8 mouse cellular contexts compared by ENCODE assay signal in genomic region chr5:93095301-93095700, GRCm38 (mm10). TPM values are rescaled to one million over a fixed set of nuclear protein-coding genes. Genes with fewer than 3 reads are reported as not detected.
DNase-seq lines count a peak whose midpoint lies in the region; ATAC-seq and TF ChIP-seq lines count a peak whose summit lies in the region.

No protein-coding gene starts in this region.

- H3K9ac ChIP-seq in kidney, embryonic 14.5 days (ENCODE audit: low read depth, low read length) = no peak overlapping the region; the same call in 1 of the 2 replicates
- no peak overlapping the region for H3K9ac ChIP-seq in intestine, embryonic 15.5 days

- TF ChIP-seq CTCF in embryonic fibroblast, embryonic 13.5 days (IDR thresholded peaks at IDR 0.05; ENCODE audit: borderline replicate concordance, insufficient read depth, low read length) = no peak

- H3K4me2 ChIP-seq in kidney, embryonic 14.5 days (replicated peaks; ENCODE audit: low read depth, low read length) = peak overlapping the region; percentile 87
- peak overlapping the region; percentile 84 for H3K4me2 ChIP-seq in intestine, embryonic 15.5 days (replicated peaks)
- H3K4me2 ChIP-seq in myocyte (ENCODE audit: low read depth) = peak overlapping the region; percentile 79

- TF ChIP-seq POLR2A in embryonic fibroblast, embryonic 13.5 days (IDR thresholded peaks at IDR 0.05; ENCODE audit: low read depth, low read length) = no peak
- TF ChIP-seq POLR2A in myocyte (IDR thresholded peaks at IDR 0.05; ENCODE audit: insufficient read length, low read depth) = no peak

- H3K79me2 ChIP-seq in myocyte (ENCODE audit: control insufficient read depth, insufficient read depth) = peaks cover 74% of the 10 kb centered on the region

- 39% methylated on average over 7 of the region's 7 CpGs for WGBS in kidney, embryonic 14.5 days
- WGBS in intestine, embryonic 15.5 days = 62% methylated on average over 7 of the region's 7 CpGs

- H3ac ChIP-seq in myocyte (ENCODE audit: control insufficient read depth, insufficient read length) = no peak overlapping the region

- no peaks in the 10 kb centered on the region for H3K27me3 ChIP-seq in kidney, embryonic 14.5 days (ENCODE audit: control insufficient read depth, insufficient read depth, low read length)
- H3K27me3 ChIP-seq in intestine, embryonic 15.5 days (replicated peaks) = no peaks in the 10 kb centered on the region
- no peaks in the 10 kb centered on the region for H3K27me3 ChIP-seq in myocyte (ENCODE audit: control insufficient read depth, insufficient read depth, insufficient read length)

- ATAC-seq in kidney, embryonic 14.5 days (ENCODE audit: low FRiP score, low TSS enrichment) = no peak
- ATAC-seq in intestine, embryonic 15.5 days = no peak

- H3K27ac ChIP-seq in kidney, embryonic 14.5 days (ENCODE audit: low read depth, low read length) = no peak overlapping the region
- peak overlapping the region; percentile 76 for H3K27ac ChIP-seq in embryonic fibroblast, embryonic 13.5 days (ENCODE audit: insufficient read depth, low read length)
- H3K27ac ChIP-seq in intestine, embryonic 15.5 days = no peak overlapping the region

- DNase-seq in kidney, adult 9 months = no peak
- no peak for DNase-seq in thymus, postnatal 25 days
- no peak for DNase-seq in spleen, adult 18-20 months
- DNase-seq in spleen, postnatal 36 days (ENCODE audit: low spot score in 2 of 2) = no peak

- peaks cover 57% of the 10 kb centered on the region for H3K4me1 ChIP-seq in kidney, embryonic 14.5 days (ENCODE audit: control insufficient read depth, insufficient read depth, low read length)
- peaks cover 21% of the 10 kb centered on the region for H3K4me1 ChIP-seq in embryonic fibroblast, embryonic 13.5 days (ENCODE audit: control insufficient read depth, insufficient read depth, low read length)
- peaks cover 35% of the 10 kb centered on the region for H3K4me1 ChIP-seq in intestine, embryonic 15.5 days (replicated peaks)

- peak overlapping the region; percentile 76; the same call in 1 of the 2 replicates for H3K4me3 ChIP-seq in kidney, embryonic 14.5 days (ENCODE audit: low read length)
- H3K4me3 ChIP-seq in embryonic fibroblast, embryonic 13.5 days (ENCODE audit: insufficient read depth, low read length) = peak overlapping the region; percentile 82
- peak overlapping the region; percentile 80 for H3K4me3 ChIP-seq in intestine, embryonic 15.5 days (replicated peaks)
- peak overlapping the region; percentile 98 for H3K4me3 ChIP-seq in myocyte

- no peaks in the 10 kb centered on the region; the same call in 1 of the 2 replicates for H3K36me3 ChIP-seq in kidney, embryonic 14.5 days (ENCODE audit: control insufficient read depth, insufficient read depth, low read length)
- no peaks in the 10 kb centered on the region for H3K36me3 ChIP-seq in intestine, embryonic 15.5 days
- peaks cover 4% of the 10 kb centered on the region for H3K36me3 ChIP-seq in myocyte (ENCODE audit: control insufficient read depth, insufficient read depth)

- H3K9me3 ChIP-seq in kidney, embryonic 14.5 days (ENCODE audit: control insufficient read depth, low read length) = no peaks in the 10 kb centered on the region
- H3K9me3 ChIP-seq in intestine, embryonic 15.5 days = no peaks in the 10 kb centered on the region

TF ChIP-seq in myocyte, 11 proteins besides CTCF, POLR2A, EP300 and RAD21:
- no peak for TF ChIP-seq E2F4 (IDR thresholded peaks at IDR 0.05; ENCODE audit: insufficient read depth)
- TF ChIP-seq SRF (IDR thresholded peaks at IDR 0.05; ENCODE audit: control insufficient read depth, insufficient read length, low read depth) = no peak
- no peak for TF ChIP-seq POLR2AphosphoS2 (IDR thresholded peaks at IDR 0.05; ENCODE audit: insufficient read length, low read depth)
- no peak for TF ChIP-seq MYOD1 (IDR thresholded peaks at IDR 0.05; ENCODE audit: control insufficient read depth in 1 of 3, insufficient read length in 2 of 3, low read depth in 2 of 3)
- no peak for TF ChIP-seq TCF12 (IDR thresholded peaks at IDR 0.05; ENCODE audit: insufficient read depth, poor library complexity, severe bottlenecking)
- TF ChIP-seq CEBPB (IDR thresholded peaks at IDR 0.05; ENCODE audit: insufficient read depth, poor library complexity, severe bottlenecking) = no peak
- TF ChIP-seq USF1 (IDR thresholded peaks at IDR 0.05; ENCODE audit: low read depth) = no peak
- no peak for TF ChIP-seq MAX (IDR thresholded peaks at IDR 0.05; ENCODE audit: low read depth)
- TF ChIP-seq TCF3 (IDR thresholded peaks at IDR 0.05; ENCODE audit: insufficient read length, low read depth) = no peak
- TF ChIP-seq REST (IDR thresholded peaks at IDR 0.05; ENCODE audit: insufficient read depth, insufficient read length) = no peak
- no peak for TF ChIP-seq MYOG (IDR thresholded peaks at IDR 0.05; ENCODE audit: control insufficient read depth in 1 of 3, insufficient read depth in 1 of 3, insufficient read length in 2 of 3, low read depth in 2 of 3)

RNA-seq across cellular contexts. Expression of gene Sept11, which starts 2.1 kb away (rescaled TPM):
- 131 and 224 TPM in 2 replicates for polyA plus RNA-seq in kidney, embryonic 14.5 days (2014; fragmentation: Nextera tagmentation; extraction: Ambion mirVana)
- 406 and 428 TPM in 2 replicates for polyA plus RNA-seq in embryonic fibroblast, embryonic 13.5 days (2011; ENCODE audit: insufficient read length, low read depth, missing spikeins)
- 138 and 157 TPM in 2 replicates for polyA plus RNA-seq in intestine, embryonic 15.5 days (2015; fragmentation: Nextera tagmentation; extraction: Ambion mirVana)
- 114 TPM for polyA plus RNA-seq in myocyte (2012; fragmentation: generic; extraction: Trizol)

RNA-seq across cellular contexts. Expression of gene Sowahb, which starts 50.5 kb away (rescaled TPM):
- 1.4 and 1.7 TPM in 2 replicates for polyA plus RNA-seq in kidney, embryonic 14.5 days (2014; fragmentation: Nextera tagmentation; extraction: Ambion mirVana)
- polyA plus RNA-seq in embryonic fibroblast, embryonic 13.5 days (2011; ENCODE audit: insufficient read length, low read depth, missing spikeins) = not detected in 2 replicates
- 5.8 and 6.1 TPM in 2 replicates for polyA plus RNA-seq in intestine, embryonic 15.5 days (2015; fragmentation: Nextera tagmentation; extraction: Ambion mirVana)
- polyA plus RNA-seq in myocyte (2012; fragmentation: generic; extraction: Trizol) = not detected
